ENCODE assay signal across 19 mouse cellular contexts in genomic region chr4:109273586-109274240, GRCm38 (mm10). TPM values are rescaled to one million over a fixed set of nuclear protein-coding genes. Genes with fewer than 3 reads are reported as not detected.
DNase-seq lines count a peak whose midpoint lies in the region; ATAC-seq lines count a peak whose summit lies in the region.
"Had no signal": no experiment of that assay in that cellular context is flagged by ENCODE, and none has a peak within 500 bp of the region (broad histone marks: within the 10 kb centered on the region; RNA-seq: fewer than 3 reads in every experiment).

No protein-coding gene starts in this region.

- peak; percentile 54 for ATAC-seq in activated CD4-positive, CD25-positive, alpha-beta regulatory T cell, adult 4 months
- ATAC-seq: lung, postnatal 0 days; midbrain, embryonic 15.5 days had no signal

- WGBS in macrophage (ENCODE audit: missing documents) = 71% methylated on average over 2 of the region's 2 CpGs

- peak overlapping the region; percentile 58 for H3K27ac ChIP-seq in macrophage
- H3K27ac ChIP-seq: hindbrain, embryonic 14.5 days; liver, embryonic 13.5 days; midbrain, embryonic 15.5 days had no signal

- H3K4me3 ChIP-seq in macrophage (ENCODE audit: inconsistent target) = no peak overlapping the region
- H3K4me3 ChIP-seq: liver, embryonic 13.5 days; midbrain, embryonic 15.5 days had no signal

- H3K79me2 ChIP-seq in macrophage (ENCODE audit: inconsistent target) = no peaks in the 10 kb centered on the region

- no peaks in the 10 kb centered on the region for H3K36me3 ChIP-seq in macrophage (ENCODE audit: inconsistent target)
- H3K36me3 ChIP-seq: liver, embryonic 13.5 days; midbrain, embryonic 15.5 days had no signal

- peak; percentile 15 for DNase-seq in cerebellum, adult 9-11 months
- DNase-seq in cerebellum, postnatal 36 days = no peak
- peak; percentile 14 for DNase-seq in layer of hippocampus, adult 9-11 months
- no peak for DNase-seq in layer of hippocampus, adult 11-12 months (ENCODE audit: low spot score)
- no peak for DNase-seq in ovary, postnatal 36 days (ENCODE audit: low spot score)
- DNase-seq in lung, postnatal 10 days = no peak
- DNase-seq: adrenal gland, adult 2 months; kidney, adult 11 months; kidney, postnatal 36 days; liver, embryonic 13.5 days; right cerebral cortex, postnatal 25 days had no signal

RNA-seq across cellular contexts. Expression of gene Eps15, which starts 6.4 kb away (rescaled TPM):
- polyA plus RNA-seq in activated CD4-positive, CD25-positive, alpha-beta regulatory T cell, adult 4 months (2017; shearing (Covaris generic)) = 10 to 100 TPM; 66.5 to 83.3 TPM
- 100 to 1,000 TPM; 139 to 365 (median 207) TPM for total RNA-seq in macrophage (2018; cell fraction: chromatin; rRNA removed)
- 100 to 1,000 TPM in 13 of 26 experiments, 10 to 100 TPM in 13; 78.0 to 151 (median 106) TPM for total RNA-seq in macrophage (2018; cell fraction: cytosol; rRNA removed)
- 100 to 1,000 TPM in 23 of 26 experiments, 10 to 100 TPM in 3; 86.4 to 258 (median 131) TPM for total RNA-seq in macrophage (2018; cell fraction: nucleus; rRNA removed)
- 96.6 to 124 TPM (median 102 TPM) in 3 replicates for polyA plus RNA-seq in macrophage (2018)

RNA-seq across cellular contexts. Expression of gene Calr4, which starts 39.4 kb away (rescaled TPM):
- not detected for polyA plus RNA-seq in activated CD4-positive, CD25-positive, alpha-beta regulatory T cell, adult 4 months (2017; shearing (Covaris generic))
- total RNA-seq in macrophage (2018; cell fraction: chromatin; rRNA removed) = 1 to 10 TPM in 1 of 26 experiments, under 1 TPM in 5, not detected in 20; 0.49 to 1.1 (median 0.75) TPM
- total RNA-seq in macrophage (2018; cell fraction: cytosol; rRNA removed) = not detected
- total RNA-seq in macrophage (2018; cell fraction: nucleus; rRNA removed) = under 1 TPM in 3 of 26 experiments, not detected in 23; 0.35 to 0.66 (median 0.48) TPM
- polyA plus RNA-seq in macrophage (2018) = 0.15 TPM in 1 of 3 replicates, not detected in the others
- total RNA-seq: heart, adult 8-10 months had no signal
- polyA plus RNA-seq: adrenal gland, adult 2 months; heart, postnatal 0 days; limb, embryonic 11.5 days; liver, embryonic 13.5 days had no signal

Comparison
In these comparisons a context has a peak if more than half of its experiments do, and no peak if none do; other contexts are left out.
1. DNase-seq: peak in cerebellum, adult 9-11 months (single experiment) and layer of hippocampus, adult 9-11 months (single experiment); none in cerebellum, postnatal 36 days (0 of 2), layer of hippocampus, adult 11-12 months (single experiment), ovary, postnatal 36 days (single experiment) and lung, postnatal 10 days (single experiment).